Mouse (Mus musculus) activated CD4-positive, CD25-positive, alpha-beta regulatory T cell, adult 4 months (primary cell): ENCODE results near the gene Pak7. TPM values are rescaled to one million over a fixed set of nuclear protein-coding genes. Genes with fewer than 3 reads are reported as not detected.

ENCODE experiments used
- ATAC-seq: one replicate; pipeline ENCODE4 v1.8.0; 2017
- polyA plus RNA-seq, 2 experiments: library from polyadenylated mRNA; unstranded; fragments of 100-300 nt; shearing (Covaris generic); gene quantifications; one replicate each; pipeline ENCODE4 v1.2.1; 2017

The Pak7 gene
- polyA plus RNA-seq, 2 experiments from 2014 or later, result not detected

- no peak for ATAC-seq
Observed at GRCm38 (mm10) chr2:136150752-136151151, 237.0 kb downstream of the Pak7 start.

GRCm38 (mm10) chr2:136149530-136149929 lies 238.2 kb downstream of the Pak7 start:
- no peak for ATAC-seq

- ATAC-seq, result peak; percentile 85
Observed at GRCm38 (mm10) chr2:136148999-136149398, 238.8 kb downstream of the Pak7 start.

GRCm38 (mm10) chr2:136140807-136141206 lies 247.0 kb downstream of the Pak7 start:
- ATAC-seq, result no peak

GRCm38 (mm10) chr2:136139159-136140069 lies 248.4 kb downstream of the Pak7 start:
- no peak for ATAC-seq

- no peak for ATAC-seq
Observed at GRCm38 (mm10) chr2:136138451-136138850, 249.3 kb downstream of the Pak7 start.

- no peak for ATAC-seq
Observed at GRCm38 (mm10) chr2:136121867-136122266, 265.9 kb downstream of the Pak7 start.

- ATAC-seq, result no peak
Observed at GRCm38 (mm10) chr2:136118006-136118405, 269.8 kb downstream of the Pak7 start.

GRCm38 (mm10) chr2:136113374-136113773 lies 274.4 kb downstream of the Pak7 start:
- ATAC-seq, result no peak

- ATAC-seq, result no peak
Observed at GRCm38 (mm10) chr2:136109038-136109363, 278.8 kb downstream of the Pak7 start.

GRCm38 (mm10) chr2:136108124-136109037 lies 279.4 kb downstream of the Pak7 start:
- no peak for ATAC-seq

GRCm38 (mm10) chr2:136107597-136107996 lies 280.2 kb downstream of the Pak7 start:
- ATAC-seq, result no peak

- ATAC-seq, result no peak
Observed at GRCm38 (mm10) chr2:136097143-136097542, 290.6 kb downstream of the Pak7 start.

GRCm38 (mm10) chr2:136095978-136096377 lies 291.8 kb downstream of the Pak7 start:
- ATAC-seq, result no peak

GRCm38 (mm10) chr2:136064356-136064755 lies 323.4 kb downstream of the Pak7 start:
- no peak for ATAC-seq

- ATAC-seq, result no peak
Observed at GRCm38 (mm10) chr2:136059029-136059669, 328.6 kb downstream of the Pak7 start.

- no peak for ATAC-seq
Observed at GRCm38 (mm10) chr2:136058398-136058797, 329.4 kb downstream of the Pak7 start.

- no peak for ATAC-seq
Observed at GRCm38 (mm10) chr2:136057861-136058331, 329.9 kb downstream of the Pak7 start.

- no peak for ATAC-seq
Observed at GRCm38 (mm10) chr2:136051688-136052289, 336.0 kb downstream of the Pak7 start, which contains the start of gene Lamp5. TSS of gene Lamp5 (plus strand) at chr2:136052239.

GRCm38 (mm10) chr2:136050793-136051615 lies 336.8 kb downstream of the Pak7 start:
- no peak for ATAC-seq

- ATAC-seq, result no peak
Observed at GRCm38 (mm10) chr2:136048464-136048863, 339.3 kb downstream of the Pak7 start.
